ENCODE assay signal across 15 mouse cellular contexts in the genomic region with DNA sequence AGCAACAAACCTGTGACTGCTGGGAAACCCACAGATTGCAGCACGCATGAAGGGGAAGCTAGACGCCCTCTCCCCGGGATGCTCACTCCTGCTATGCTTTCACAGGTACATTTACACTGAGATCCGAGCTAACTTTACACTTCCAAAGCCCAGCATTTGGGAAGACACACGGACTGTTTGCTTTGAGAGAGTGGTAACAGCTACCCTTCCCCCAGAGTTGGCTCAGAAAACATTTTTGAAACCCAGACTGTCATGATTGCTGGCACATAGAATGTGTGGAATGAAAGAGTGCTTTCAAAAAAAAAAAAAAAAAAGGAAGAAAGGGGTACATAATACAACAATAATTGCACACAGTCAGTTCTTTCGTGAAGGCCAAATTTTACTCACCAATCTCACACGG.
"Had no signal": no experiment of that assay in that cellular context is flagged by ENCODE, and none has a peak within 500 bp of the region (broad histone marks: within the 10 kb centered on the region; RNA-seq: fewer than 3 reads in every experiment).

No protein-coding gene starts in this region.

- H3K4me1 ChIP-seq: limb, embryonic 10.5 days; liver, embryonic 12.5 days; lung, embryonic 15.5 days; neural tube, embryonic 13.5 days; stomach, embryonic 15.5 days had no signal

- H3K27me3 ChIP-seq: lung, embryonic 15.5 days; neural tube, embryonic 13.5 days; stomach, embryonic 15.5 days had no signal

- H3K27ac ChIP-seq: limb, embryonic 10.5 days; liver, embryonic 12.5 days; lung, embryonic 15.5 days; macrophage; neural tube, embryonic 13.5 days; stomach, embryonic 15.5 days had no signal

- H3K4me3 ChIP-seq: limb, embryonic 10.5 days; liver, embryonic 12.5 days; lung, embryonic 15.5 days; megakaryocyte, embryonic 14.5 days; neural tube, embryonic 13.5 days; stomach, embryonic 15.5 days had no signal

- H3K9me3 ChIP-seq: limb, embryonic 10.5 days; liver, embryonic 12.5 days; lung, embryonic 15.5 days; megakaryocyte, embryonic 14.5 days; neural tube, embryonic 13.5 days; stomach, embryonic 15.5 days had no signal

- DNase-seq: kidney, postnatal 10 days; kidney, postnatal 4 days; lung, postnatal 14 days; retina, postnatal 1 day; thymus, adult 2 months; thymus, postnatal 36 days had no signal

- H3K36me3 ChIP-seq: limb, embryonic 10.5 days; liver, embryonic 12.5 days; lung, embryonic 15.5 days; neural tube, embryonic 13.5 days; stomach, embryonic 15.5 days had no signal

- H3K9ac ChIP-seq: liver, embryonic 12.5 days; lung, embryonic 15.5 days; neural tube, embryonic 13.5 days; stomach, embryonic 15.5 days had no signal

- H3K4me2 ChIP-seq: liver, embryonic 12.5 days; lung, embryonic 15.5 days; midbrain, embryonic 11.5 days; neural tube, embryonic 13.5 days; stomach, embryonic 15.5 days had no signal

- ATAC-seq: liver, embryonic 12.5 days; midbrain, embryonic 16.5 days had no signal
